Mouse (Mus musculus) cerebellum, adult (tissue): ENCODE data around the gene Nacad.
"Not testable (repeated sequence)": the region's sequence is repeated elsewhere in the genome, so short reads cannot be mapped to it uniquely, and the experiment has no call there.

Experiments used
- ATAC-seq: cut with Nextera tagmentation; 2 replicates; pipeline ENCODE4 v1.9.2; 2017; ENCODE audit warnings: mild to moderate bottlenecking, moderate library complexity, mixed read lengths; ENCODE audit not compliant: insufficient number of reproducible peaks, low FRiP score, low TSS enrichment

The Nacad gene

DNA sequence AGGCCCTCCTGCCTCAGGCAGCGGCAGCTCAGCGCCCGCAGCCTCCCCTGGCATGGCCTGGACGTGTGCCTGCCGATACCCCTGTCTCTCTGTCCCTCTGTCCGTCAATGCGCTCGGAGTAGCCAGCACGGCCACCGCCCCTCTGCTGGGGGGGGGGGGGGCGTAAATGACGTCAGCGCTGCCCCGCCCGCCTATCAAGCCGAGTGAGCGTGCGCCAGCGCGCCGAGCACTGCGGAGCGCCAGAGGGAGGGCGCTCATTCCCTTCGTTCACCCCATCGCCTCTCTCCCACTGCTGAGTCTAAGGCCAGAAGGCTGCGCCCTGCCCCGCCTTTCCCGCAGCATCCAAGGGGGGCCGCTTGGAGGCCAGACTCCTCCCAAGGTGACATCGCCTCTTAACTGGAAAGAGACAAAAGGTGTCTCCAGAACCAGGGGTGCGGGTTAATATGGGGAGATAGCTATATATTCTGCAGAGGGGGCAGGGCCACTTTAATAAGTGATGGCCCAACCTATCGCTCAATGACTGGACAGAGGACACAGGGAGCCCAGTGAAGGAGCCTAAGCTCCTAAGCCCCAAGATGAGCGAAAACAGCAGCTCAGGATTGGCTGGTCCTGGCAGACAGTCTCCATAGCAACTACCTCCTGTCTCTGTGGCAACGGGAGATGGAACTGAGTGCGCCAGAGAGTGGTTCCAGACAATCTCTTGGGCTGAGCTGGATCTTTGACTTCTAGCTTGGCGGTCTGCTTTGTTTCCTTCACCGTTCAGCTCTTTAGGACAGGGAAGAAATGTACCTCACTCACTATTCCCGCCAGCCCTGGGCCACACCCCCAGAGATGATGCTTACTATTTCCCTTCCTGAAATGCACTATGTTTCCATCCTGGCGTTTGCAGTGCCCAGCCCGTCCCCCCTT lies at the start of gene Nacad:
Gene Nacad (minus strand): TSS at position 563 of the 909 bp plus-strand sequence.
- peak; percentile 78 for ATAC-seq

DNA sequence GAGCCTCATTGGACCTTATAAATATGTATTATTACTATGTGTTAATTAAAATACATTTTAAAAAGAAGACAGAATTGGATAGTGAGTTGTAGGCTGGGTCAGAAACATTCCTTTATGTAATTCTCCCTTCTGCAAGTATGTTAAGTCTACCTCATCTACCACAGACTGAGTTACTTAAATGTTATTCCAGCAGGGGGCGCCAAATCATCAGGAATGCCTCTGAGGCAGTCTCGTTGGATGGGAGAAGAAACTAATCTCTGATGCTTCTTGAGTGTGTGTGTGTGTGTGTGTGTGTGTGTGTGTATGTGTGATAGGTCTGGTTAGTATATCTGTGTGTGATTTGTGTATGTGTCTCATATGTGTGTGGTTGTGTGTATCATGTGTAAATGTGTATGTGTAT lies 49.0 kb upstream of the Nacad start:
- ATAC-seq: peak; percentile 64; the same call in 1 of the 2 replicates

DNA sequence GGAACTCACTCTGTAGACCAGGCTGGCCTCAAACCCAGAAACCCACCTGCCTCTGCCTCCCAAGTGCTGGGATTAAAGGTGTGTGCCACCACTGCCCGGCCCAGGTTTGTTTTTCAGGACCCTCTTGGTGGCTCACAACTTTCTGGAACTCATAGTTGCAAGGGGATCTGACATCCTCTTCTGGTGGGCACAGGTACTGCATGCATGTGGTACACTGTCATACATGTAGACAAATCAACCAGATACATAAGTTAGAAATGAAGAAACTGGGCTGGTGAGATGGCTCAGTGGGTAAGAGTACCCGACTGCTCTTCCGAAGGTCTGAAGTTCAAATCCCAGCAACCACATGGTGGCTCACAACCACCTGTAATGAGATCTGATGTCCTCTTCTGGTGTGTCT lies 47.1 kb upstream of the Nacad start:
- ATAC-seq: not testable (repeated sequence)

DNA sequence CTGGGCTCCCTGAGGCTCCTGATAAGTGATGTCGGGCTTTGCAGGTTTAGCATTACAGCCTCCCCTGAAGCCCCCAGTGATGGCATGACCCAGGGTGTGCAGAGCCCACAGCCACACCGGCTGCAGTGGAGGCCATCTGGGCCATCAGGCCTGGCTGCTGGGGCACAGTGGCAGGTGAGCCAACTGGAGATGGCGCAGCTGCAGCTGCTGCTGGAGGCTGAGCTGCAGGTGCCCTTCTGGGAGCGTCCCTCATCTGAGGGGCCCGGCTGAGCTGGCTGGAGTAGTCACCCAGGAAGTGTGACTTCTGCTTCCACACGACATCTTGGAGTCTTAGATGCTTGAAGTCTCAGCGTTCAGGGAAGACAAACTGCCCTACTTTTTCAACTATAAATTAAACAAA lies 44.7 kb upstream of the Nacad start:
- no peak for ATAC-seq

DNA sequence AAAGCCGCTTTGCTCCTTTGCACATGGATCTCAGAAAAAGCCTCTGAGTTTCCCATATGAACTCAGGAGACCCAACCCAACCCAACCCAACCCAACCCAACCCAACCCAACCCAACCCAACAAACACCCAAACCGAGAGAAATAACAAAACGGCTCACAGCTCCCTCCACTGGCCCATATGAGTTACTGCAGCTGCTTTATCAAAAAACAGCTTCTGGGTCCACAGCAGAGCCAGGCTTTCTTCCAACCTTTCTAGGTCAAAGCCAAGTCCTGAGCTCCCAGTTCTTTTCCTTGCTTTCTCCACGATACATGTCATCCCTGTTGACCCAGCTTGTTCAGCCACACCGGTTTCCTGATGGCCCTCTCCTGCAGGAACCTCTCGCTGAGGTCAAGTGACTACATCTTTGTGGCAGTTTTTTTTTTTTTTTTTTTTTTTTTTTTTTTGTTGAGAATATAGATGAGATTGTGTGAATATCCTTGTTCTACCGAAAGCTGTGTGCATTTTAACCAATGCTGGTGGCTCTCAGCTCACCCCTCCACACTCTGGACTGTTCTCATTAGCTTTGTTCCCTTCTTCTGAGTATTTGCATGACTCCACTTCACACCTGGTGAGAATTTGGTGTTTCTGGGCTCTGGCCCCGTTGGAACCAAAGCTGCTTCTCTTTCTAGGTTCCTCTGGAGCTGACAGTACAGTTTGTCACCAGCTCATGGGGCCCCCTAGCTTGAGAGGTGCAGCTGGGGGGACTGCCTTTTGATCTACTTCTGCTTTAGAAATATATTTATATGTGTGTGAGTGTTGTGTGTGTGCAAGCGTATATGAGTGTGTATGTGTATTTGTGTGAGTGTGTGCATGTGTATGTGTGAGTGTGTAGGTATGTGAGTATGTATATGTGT lies 42.2 kb upstream of the Nacad start:
- ATAC-seq: no peak

DNA sequence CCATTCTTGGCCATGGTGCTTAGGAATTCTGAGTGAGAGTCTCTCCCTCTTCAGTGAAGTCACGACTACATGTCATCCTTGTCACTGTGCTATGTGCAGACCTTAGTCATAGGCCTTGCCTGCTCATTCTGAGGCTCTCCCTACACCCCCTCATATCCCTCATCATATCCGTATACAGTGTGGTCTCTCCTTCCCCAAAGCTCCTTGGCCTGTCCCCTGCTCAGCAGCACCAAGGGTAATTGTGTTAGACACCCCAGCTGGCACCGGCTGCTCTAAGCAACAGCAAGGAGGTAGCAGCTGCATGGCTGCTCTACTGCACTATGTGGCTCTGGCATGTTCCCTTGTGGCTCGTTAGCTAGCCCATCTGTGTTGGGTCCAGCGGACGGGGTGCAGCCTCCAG lies 38.7 kb upstream of the Nacad start:
- ATAC-seq: no peak

DNA sequence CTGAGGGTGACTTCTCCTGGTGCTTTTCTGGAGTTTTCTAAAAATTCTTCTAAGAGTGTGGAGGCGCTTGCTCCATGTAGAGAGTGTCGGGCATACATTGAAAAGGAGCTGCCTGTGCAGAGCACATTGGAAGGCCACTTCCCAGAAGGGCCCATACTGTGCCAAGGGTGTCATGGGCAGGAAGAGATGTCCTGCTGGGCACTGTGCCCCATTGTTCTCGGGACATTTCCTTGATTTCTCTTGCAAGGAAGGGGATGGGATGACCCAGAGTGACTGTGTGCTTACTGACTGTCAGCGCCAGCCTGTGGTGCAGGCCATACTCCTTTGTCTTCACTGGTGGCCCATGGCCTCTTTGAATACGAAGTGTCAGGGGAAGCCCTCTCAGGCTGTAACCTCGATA lies 33.2 kb upstream of the Nacad start:
- no peak for ATAC-seq

DNA sequence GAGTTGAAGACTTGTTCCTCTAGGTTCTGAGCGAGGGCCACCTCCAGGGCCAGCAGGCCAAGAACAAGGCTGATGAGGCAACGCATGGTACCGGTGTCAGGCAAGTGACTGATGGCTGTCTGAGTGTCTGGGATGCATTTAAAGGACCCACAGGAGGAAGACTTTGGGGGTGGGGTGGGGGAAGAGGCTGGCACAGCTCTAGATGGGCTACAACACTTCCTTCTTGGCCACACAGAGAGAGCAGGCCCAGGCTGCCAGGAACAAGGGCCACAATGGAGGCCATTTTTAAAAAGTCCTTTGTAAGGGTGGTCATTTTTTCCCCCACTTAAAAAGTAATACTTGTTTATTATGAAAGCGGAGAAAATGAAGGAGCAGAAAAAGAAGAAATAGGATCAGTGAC lies 32.7 kb upstream of the Nacad start, which contains the start of gene Wap:
Gene Wap (minus strand): TSS at position 101 of the 400 bp plus-strand sequence.
- no peak for ATAC-seq

DNA sequence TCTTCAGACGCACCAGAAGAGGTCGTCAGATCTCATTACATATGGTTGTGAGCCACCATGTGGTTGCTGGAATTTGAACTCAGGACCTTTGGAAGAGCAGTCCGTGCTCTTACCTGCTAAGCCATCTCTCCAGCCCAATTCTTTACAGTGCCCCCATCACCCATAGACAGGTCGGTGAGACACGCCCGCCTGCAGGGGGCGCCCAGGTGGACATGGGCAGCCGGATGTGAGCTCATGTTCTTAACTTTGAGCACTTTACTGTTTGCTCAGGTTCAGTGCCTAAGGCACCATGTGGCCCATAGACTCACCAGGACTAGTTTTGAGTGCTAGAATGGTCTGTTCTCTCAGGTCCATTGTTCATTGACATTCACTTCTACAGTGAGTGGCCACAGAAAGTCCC lies 30.3 kb upstream of the Nacad start:
- no peak for ATAC-seq

DNA sequence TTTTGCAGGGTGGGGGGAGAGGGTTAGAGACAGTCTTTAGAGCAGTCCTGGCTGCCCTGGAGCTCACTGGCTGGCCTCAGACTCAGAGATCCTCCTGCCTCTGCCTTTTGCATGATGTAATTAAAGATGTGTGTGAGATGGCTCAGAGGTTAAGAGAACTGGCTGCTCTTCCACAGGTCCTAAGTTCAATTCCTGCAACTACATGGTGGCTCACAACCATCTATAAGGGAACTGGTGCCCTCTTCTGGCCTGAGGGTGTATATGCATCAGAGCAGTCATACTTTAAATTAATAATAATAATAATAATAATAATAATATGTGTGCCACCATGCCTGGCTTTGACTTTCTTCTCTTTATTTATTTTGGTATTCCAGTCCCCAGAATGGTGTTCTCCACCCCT lies 23.8 kb upstream of the Nacad start:
- ATAC-seq: no peak

DNA sequence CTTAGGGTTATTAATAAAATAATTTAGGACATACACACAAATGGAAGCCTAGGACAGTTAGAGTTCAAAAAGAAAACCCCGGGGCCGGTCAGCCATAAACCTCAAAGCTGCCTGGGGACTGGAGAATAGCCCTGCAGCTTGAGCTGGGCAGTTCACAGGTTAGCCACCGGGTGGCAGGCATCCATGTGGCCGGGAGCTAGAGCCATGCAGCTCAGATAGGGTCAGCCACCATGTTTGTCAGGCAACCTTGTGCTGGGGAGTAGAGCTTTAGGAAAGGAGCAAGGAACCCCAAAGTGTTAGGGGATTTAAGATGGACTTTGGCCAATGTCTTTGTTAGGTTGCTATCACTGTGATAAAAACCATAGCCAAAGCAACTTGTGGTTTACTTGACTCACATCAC lies 22.7 kb upstream of the Nacad start:
- ATAC-seq: no peak; the same call in 1 of the 2 replicates

DNA sequence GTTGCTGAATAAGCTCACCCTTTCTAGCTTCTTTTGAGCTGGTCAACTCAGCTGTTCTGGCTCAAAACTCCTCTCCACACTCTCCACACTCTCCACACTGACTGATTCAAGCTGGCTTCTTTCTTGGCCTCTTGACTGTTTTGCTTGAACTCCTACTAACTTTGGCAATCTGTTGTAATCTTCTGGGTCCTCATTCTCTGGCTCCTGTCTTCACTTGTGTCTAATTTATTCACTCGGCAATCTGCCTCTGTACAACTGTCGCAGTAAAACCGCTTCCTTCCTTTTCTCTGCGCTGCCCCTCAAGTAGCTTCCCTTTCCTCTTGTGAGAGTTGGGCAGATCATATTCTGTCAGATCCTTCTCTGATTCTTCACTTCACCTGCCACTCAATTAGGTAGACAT lies 21.9 kb upstream of the Nacad start:
- ATAC-seq: no peak

DNA sequence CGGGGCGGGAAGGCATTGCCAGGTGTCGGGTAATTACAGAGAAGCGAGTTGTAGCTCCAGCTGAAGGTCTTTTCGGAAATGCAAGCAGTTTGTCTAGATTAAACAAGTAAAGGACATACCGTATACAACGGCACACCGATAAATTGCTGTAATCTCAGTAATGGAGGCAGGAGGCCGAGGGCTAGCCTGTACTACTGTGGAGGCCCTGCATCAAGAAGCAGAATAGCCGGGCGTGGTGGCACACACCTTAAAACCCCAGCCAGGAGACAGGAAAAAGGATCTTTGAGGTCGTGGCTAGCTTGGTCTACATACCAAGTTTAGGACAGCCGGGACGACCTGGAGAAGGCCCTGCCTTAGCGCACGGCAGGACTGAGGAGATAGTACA lies 20.5 kb upstream of the Nacad start:
- no peak for ATAC-seq

DNA sequence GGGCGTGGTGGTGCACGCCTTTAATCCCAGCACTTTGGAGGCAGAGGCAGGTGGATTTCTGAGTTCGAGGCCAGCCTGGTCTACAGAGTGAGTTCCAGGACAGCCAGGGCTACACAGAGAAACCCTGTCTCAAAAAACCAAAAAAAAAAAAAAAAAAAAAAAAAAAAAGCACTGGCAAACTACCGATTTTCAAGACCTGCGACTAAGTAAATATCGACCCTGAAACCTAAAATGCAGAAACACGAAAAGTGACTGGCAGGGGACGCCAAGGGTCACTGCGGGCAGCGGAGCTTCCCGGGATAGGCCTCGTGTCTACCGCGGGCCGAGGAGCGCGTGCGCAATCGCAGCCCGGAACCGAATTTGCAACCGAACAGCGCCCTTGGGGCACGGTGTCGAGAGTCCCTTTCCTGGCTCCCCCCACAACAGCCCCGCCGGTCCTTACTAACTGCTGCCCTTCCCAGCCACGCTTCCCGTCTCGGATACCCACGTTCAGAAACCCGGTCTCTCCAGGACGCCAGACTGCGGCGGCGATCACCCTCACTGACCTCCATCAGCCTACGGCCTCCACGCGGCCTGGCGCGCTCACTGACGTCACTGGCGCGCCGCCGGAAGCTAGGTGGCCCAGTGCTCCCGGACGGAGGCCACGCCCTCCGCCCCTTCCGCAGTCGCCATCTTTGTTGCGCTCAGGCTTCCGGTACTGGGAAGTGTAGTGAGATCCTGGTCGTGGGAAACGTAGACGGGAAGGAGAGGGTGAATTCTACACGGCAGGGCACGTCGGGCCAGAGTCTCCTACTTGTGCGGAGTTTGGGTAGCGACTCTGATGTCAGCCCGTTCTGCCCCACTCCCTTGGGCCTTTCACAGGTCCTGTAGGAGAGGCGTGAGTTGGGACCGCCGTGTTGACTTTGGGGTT lies 19.9 kb upstream of the Nacad start, which contains the start of gene Tbrg4:
Gene Tbrg4 (minus strand): TSS at position 590 of the 910 bp plus-strand sequence.
- peak; percentile 95 for ATAC-seq

DNA sequence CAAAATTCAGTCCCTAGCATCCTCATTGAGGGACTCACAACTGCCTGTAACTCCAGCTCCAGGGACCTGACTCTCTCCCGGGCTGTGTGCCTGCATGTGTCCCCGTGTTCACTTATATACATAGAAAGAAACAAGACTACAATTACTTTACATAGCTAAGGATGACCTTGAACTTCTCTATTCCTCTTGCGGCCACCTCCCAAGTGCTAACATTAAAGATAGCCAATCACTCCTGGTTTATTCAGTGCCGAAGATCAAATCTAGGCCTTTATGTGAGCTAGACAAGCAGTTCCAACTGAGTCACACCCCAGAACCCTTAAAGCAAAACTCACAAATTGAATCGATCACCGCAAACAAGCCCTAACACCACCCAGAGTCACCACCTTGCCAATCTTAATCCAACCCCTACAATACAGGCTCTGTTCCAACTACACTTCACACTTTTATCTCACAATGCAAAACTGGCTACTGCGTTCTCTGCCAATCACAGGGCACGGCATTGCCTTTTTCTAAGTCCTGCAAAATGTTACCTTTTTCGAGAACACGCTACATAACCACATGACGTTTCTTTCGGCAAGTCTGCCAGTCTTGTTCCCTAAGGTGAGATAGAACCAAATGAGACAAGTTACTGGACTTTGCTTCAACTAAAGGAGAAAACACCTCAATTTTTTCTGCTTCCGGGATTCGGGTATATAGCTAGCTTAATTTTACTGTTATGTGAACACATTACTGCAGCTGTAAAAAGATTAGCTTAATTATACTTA lies 18.9 kb upstream of the Nacad start:
- ATAC-seq: no peak

DNA sequence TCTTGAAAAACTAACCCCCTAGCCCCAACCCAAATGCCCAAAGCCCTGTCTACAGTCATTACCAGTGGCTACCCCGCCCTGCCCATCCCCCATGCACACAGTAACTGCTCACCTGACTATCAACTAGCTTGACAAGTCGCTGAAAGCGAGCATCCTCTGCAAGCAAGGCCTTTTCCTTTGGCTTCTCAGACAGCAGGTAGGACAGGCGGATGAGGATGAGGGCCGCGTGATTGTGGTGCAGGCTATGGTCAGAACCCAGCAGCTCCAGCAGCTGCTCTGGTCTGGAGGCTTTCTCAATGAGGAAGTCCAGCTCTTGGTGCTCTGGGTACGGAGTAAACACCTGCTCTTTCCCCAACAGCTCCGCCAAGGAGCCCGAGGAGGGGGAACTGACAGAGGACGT lies 17.9 kb upstream of the Nacad start:
- ATAC-seq: no peak

DNA sequence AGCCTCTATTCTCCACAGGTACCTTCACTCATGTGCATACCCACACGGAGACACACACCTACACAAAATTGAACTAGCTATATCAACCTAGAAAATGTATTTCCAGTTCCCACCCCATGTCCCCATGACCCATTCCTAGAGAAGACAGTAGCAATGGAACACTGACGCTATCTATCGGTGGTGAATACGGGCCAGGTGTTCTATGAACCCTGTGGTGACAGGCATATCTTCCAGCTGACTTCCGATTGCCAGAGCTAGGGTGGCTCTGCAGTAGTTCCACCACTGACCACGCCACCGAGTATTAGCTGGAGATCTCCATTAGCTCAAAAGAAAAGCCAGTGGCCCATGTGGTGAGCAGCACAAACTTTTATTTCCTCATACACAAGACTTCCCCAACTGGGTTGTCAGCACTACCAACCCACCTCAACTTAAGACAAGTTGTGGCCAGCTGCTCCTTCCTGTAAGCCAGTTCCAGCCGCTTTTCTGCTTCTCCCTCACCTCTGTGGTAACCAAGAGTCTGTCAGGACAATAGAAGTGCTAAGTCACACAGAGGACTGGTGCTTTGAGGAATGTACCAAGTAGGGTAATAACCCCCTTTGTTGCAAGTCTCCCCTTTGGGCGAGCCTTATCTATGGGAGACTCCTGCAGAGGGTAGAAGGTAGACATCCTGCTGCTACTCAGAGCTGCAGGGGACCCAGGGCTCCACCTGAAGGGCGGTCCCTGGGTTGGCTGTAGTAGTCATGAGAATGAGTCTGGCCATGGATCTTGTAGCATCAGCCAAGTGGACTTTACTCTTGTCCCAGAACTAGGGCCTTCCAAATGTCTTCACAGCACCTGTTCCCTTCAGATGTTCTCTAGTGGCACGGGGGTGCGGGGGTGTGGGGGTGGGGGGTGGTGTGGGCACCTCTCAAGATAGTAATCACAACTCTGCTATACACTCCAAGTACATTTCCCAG lies 9.7 kb upstream of the Nacad start:
- no peak for ATAC-seq

DNA sequence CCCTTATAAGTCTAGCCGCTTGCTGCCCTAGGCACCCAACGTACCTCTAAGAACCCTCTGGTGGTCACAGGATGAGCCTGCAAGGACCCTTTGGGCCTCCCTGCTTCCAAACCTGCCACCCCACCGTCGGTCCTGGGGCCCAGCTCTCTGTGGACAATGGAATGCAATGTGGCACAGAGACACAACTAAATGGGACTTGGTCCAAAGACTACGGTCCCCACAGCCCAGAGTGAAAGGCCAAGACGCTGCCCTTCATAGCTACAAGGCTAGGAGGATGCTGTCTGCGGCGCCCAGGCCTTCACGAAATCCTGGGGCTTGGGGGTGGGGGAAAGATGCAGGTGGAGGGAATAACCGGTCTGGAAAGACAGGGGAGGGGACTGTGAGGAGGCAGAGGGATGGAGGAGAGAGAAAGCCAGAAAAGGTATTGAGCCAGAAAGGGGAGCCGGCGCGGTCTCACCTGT lies 802 bp downstream of the Nacad start:
- peak; percentile 10; the same call in 1 of the 2 replicates for ATAC-seq
